Comparison of ENCODE assay signal across 15 mouse cellular contexts in the genomic region with DNA sequence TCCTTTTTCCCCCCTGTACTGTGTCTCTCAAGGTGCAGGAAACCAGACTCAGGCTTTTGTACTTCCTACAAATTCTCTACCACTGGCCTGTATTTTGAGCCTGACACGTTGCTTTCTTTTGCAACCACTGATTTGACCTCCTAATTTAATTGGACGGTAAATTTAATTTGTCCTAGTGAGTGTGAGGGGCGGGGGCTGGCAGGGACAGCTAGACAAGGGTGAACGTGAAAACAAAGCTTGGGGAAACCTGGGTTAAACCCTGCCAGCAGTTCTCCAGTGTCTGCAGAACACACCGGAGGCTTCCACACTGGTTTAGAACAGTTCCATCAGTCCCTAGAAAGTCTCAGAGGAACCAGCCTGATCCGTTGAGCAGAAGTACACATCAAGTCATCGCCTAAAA. TPM values are rescaled to one million over a fixed set of nuclear protein-coding genes. Genes with fewer than 3 reads are reported as not detected.
"Had no signal": no experiment of that assay in that cellular context is flagged by ENCODE, and none has a peak within 500 bp of the region (broad histone marks: within the 10 kb centered on the region; RNA-seq: fewer than 3 reads in every experiment).

No protein-coding gene starts in this region.

- H3K27ac ChIP-seq: layer of hippocampus, adult 2 months; liver, embryonic 13.5 days; lung, embryonic 15.5 days; macrophage; stomach, postnatal 0 days had no signal

- ATAC-seq: liver, postnatal 0 days; midbrain, embryonic 13.5 days had no signal

- H3K4me1 ChIP-seq: liver, embryonic 13.5 days; megakaryocyte, embryonic 14.5 days had no signal

- H3K4me2 ChIP-seq: limb, embryonic 12.5 days; liver, embryonic 13.5 days; lung, embryonic 15.5 days; midbrain, embryonic 13.5 days had no signal

- H3K9me3 ChIP-seq: limb, embryonic 12.5 days; liver, embryonic 13.5 days; lung, embryonic 15.5 days; megakaryocyte, embryonic 14.5 days; midbrain, embryonic 13.5 days had no signal

- H3K4me3 ChIP-seq: layer of hippocampus, adult 2 months; limb, embryonic 12.5 days; liver, embryonic 13.5 days; lung, embryonic 15.5 days; megakaryocyte, embryonic 14.5 days; midbrain, embryonic 13.5 days had no signal

- DNase-seq: kidney, adult 9 months; kidney, postnatal 10 days; kidney, postnatal 4 days; liver; liver, embryonic 13.5 days; liver, postnatal 0 days; lung, postnatal 14 days; thymus, postnatal 4 days had no signal

- H3K9ac ChIP-seq: limb, embryonic 12.5 days; liver, embryonic 13.5 days; liver, postnatal 0 days; lung, embryonic 15.5 days; midbrain, embryonic 13.5 days had no signal

- H3K36me3 ChIP-seq: limb, embryonic 12.5 days; liver, embryonic 13.5 days; lung, embryonic 15.5 days had no signal

- H3K27me3 ChIP-seq: liver, embryonic 13.5 days; lung, embryonic 15.5 days; midbrain, embryonic 13.5 days had no signal

RNA-seq across cellular contexts. Expression of gene Pknox2, which starts 31.4 kb away (rescaled TPM):
- polyA plus RNA-seq: macrophage had no signal
